Comparison of ENCODE assay signal across 15 mouse cellular contexts in genomic region chr6:34590716-34591115, GRCm38 (mm10).
"Had no signal": no experiment of that assay in that cellular context is flagged by ENCODE, and none has a peak within 500 bp of the region (broad histone marks: within the 10 kb centered on the region; RNA-seq: fewer than 3 reads in every experiment).

No protein-coding gene starts in this region.

- H3K4me3 ChIP-seq: neural tube, embryonic 15.5 days; stomach, embryonic 15.5 days had no signal

- H3K27ac ChIP-seq: neural tube, embryonic 15.5 days; stomach, embryonic 15.5 days; stomach, postnatal 0 days had no signal

- H3K9me3 ChIP-seq: neural tube, embryonic 15.5 days; stomach, embryonic 15.5 days had no signal

- H3K9ac ChIP-seq: neural tube, embryonic 15.5 days; stomach, embryonic 15.5 days had no signal

- H3K27me3 ChIP-seq: neural tube, embryonic 15.5 days; stomach, embryonic 15.5 days had no signal

- H3K36me3 ChIP-seq: neural tube, embryonic 15.5 days; stomach, embryonic 15.5 days had no signal

- H3K4me2 ChIP-seq: neural tube, embryonic 15.5 days; stomach, embryonic 15.5 days had no signal

- DNase-seq: retina, postnatal 1 day; right cerebral cortex, adult 18-20 months; right cerebral cortex, postnatal 14 days; right cerebral cortex, postnatal 25 days; right cerebral cortex, postnatal 4 days; spleen, adult 18-20 months; thymus, adult 18-20 months; thymus, adult 2 months; thymus, postnatal 14 days; thymus, postnatal 25 days; thymus, postnatal 36 days; thymus, postnatal 4 days had no signal

- H3K4me1 ChIP-seq: neural tube, embryonic 15.5 days; stomach, embryonic 15.5 days had no signal
